Mouse (Mus musculus) CH12.LX (cell line): ENCODE measurements around the gene Cask. TPM values are rescaled to one million over a fixed set of nuclear protein-coding genes. Genes with fewer than 3 reads are reported as not detected.
A peak's percentile ranks its signal among the peaks of the same experiment; 100 is the strongest.

Source experiments
- DNase-seq: peaks from one replicate; pipeline ENCODE4 v3.0.0-alpha.2; 2013; ENCODE audit errors: extremely low read depth
- H3K27ac ChIP-seq: 2 replicates; pipeline ENCODE4 v1.5.1; 2012; ENCODE audit warnings: low read depth, mild to moderate bottlenecking, control low read depth, moderate library complexity; ENCODE audit not compliant: insufficient read depth
- H3K27me3 ChIP-seq: replicated peaks from 2 replicates; pipeline ENCODE3; 2012; ENCODE audit warnings: inconsistent platforms
- H3K36me3 ChIP-seq, 2 experiments: replicated peaks in 1 of 2; 2 replicates each; pipeline versions ENCODE3 to v1.6.1; 2012; ENCODE audit warnings: inconsistent platforms in 1 of 2, low read length in 1 of 2, mild to moderate bottlenecking in 1 of 2, mixed read lengths in 1 of 2, moderate library complexity in 1 of 2; ENCODE audit not compliant: control insufficient read depth in 1 of 2, insufficient read depth in 1 of 2
- H3K4me1 ChIP-seq, 2 experiments: 2 replicates each; pipeline ENCODE4 v1.6.1; 2012; ENCODE audit warnings: inconsistent platforms in 1 of 2, moderate library complexity in 1 of 2; ENCODE audit not compliant: insufficient read depth in 2 of 2, control insufficient read depth in 1 of 2
- H3K4me2 ChIP-seq: 2 replicates; pipeline ENCODE4 v1.6.1; 2012; ENCODE audit warnings: low read depth, mild to moderate bottlenecking, control low read depth; ENCODE audit not compliant: poor library complexity, insufficient read depth, severe bottlenecking
- H3K4me3 ChIP-seq, 3 experiments: fragments of 150-350 bp in 1 of 3; sonication (generic) in 1 of 3; replicated peaks in 1 of 3; 2 replicates each; pipeline versions ENCODE3 to v1.5.1; 2011 to 2012; ENCODE audit warnings: low read depth in 2 of 3, low read length in 2 of 3, mild to moderate bottlenecking in 2 of 3, moderate library complexity in 2 of 3, control low read depth in 1 of 3, improper control_type of control experiment in 1 of 3, inconsistent platforms in 1 of 3, mixed read lengths in 1 of 3; ENCODE audit not compliant: poor library complexity in 1 of 3
- H3K79me2 ChIP-seq: replicated peaks from 2 replicates; pipeline ENCODE4 v1.6.1; 2012; ENCODE audit warnings: mild to moderate bottlenecking, moderate library complexity; ENCODE audit not compliant: control insufficient read depth, poor library complexity, insufficient read depth, severe bottlenecking; ENCODE audit errors: extremely low read depth
- H3K9ac ChIP-seq: 2 replicates; pipeline ENCODE4 v1.6.1; 2012; ENCODE audit warnings: low read depth, mild to moderate bottlenecking, control low read depth, moderate library complexity; ENCODE audit not compliant: insufficient read depth
- H3K9me3 ChIP-seq: replicated peaks from 2 replicates; pipeline ENCODE3; 2012; ENCODE audit warnings: low read length, inconsistent platforms, mixed read lengths
- BHLHE40 ChIP-seq: IDR thresholded peaks from 2 replicates; pipeline ENCODE4 v1.6.1; 2011; ENCODE audit warnings: mild to moderate bottlenecking, low read depth, low read length, improper control_type of control experiment
- CHD2 ChIP-seq: IDR thresholded peaks from 2 replicates; pipeline ENCODE4 v1.6.1; 2011; ENCODE audit warnings: low read length, improper control_type of control experiment
- CTCF ChIP-seq, 2 experiments: IDR thresholded peaks in 1 of 2; conservative IDR thresholded peaks in 1 of 2; 2 replicates each; pipeline ENCODE4 v1.5.1; 2011 to 2012; ENCODE audit warnings: low read depth in 2 of 2, low read length in 2 of 2, improper control_type of control experiment in 1 of 2, inconsistent platforms in 1 of 2, mild to moderate bottlenecking in 1 of 2, moderate library complexity in 1 of 2
- E2F4 ChIP-seq: IDR thresholded peaks from 2 replicates; pipeline ENCODE4 v1.6.1; 2011; ENCODE audit warnings: low read depth, low read length, improper control_type of control experiment; ENCODE audit not compliant: insufficient replicate concordance
- EP300 ChIP-seq: IDR thresholded peaks from 2 replicates; pipeline ENCODE4 v1.6.1; 2011; ENCODE audit warnings: low read length, improper control_type of control experiment
- GABPA ChIP-seq: IDR thresholded peaks from 2 replicates; pipeline ENCODE4 v1.6.1; 2012; ENCODE audit warnings: low read depth, low read length, improper control_type of control experiment, inconsistent platforms; ENCODE audit not compliant: insufficient replicate concordance
- HCFC1 ChIP-seq: IDR thresholded peaks from 2 replicates; pipeline ENCODE4 v1.6.1; 2012; ENCODE audit warnings: low read depth, mild to moderate bottlenecking, inconsistent platforms, low read length, improper control_type of control experiment
- IRF4 ChIP-seq: IDR thresholded peaks from 2 replicates; pipeline ENCODE4 v1.6.1; 2014; ENCODE audit warnings: low read depth, mild to moderate bottlenecking, inconsistent platforms, low read length, improper control_type of control experiment
- JUN ChIP-seq: IDR thresholded peaks from 2 replicates; pipeline ENCODE4 v1.6.1; 2011; ENCODE audit warnings: low read depth, mild to moderate bottlenecking, low read length, improper control_type of control experiment, moderate library complexity; ENCODE audit not compliant: insufficient read depth
- JUND ChIP-seq: conservative IDR thresholded peaks from 2 replicates; pipeline ENCODE4 v1.6.1; 2011; ENCODE audit warnings: low read depth, low read length, improper control_type of control experiment
- MEF2A ChIP-seq: IDR thresholded peaks from 2 replicates; pipeline ENCODE4 v1.6.1; 2014; ENCODE audit warnings: low read depth, mild to moderate bottlenecking, inconsistent platforms, low read length, improper control_type of control experiment, borderline replicate concordance
- MYC ChIP-seq: IDR thresholded peaks from 2 replicates; pipeline ENCODE4 v1.6.1; 2011; ENCODE audit warnings: low read depth, mild to moderate bottlenecking, improper control_type of control experiment, low read length
- NELFE ChIP-seq: IDR thresholded peaks from 2 replicates; pipeline ENCODE4 v1.6.1; 2011; ENCODE audit warnings: low read depth, low read length, improper control_type of control experiment
- PAX5 ChIP-seq: IDR thresholded peaks from 2 replicates; pipeline ENCODE4 v1.6.1; 2012; ENCODE audit warnings: low read length, inconsistent platforms, mixed read lengths
- POLR2A ChIP-seq: IDR thresholded peaks from 2 replicates; pipeline ENCODE4 v1.6.1; 2011; ENCODE audit warnings: low read depth, mild to moderate bottlenecking, improper control_type of control experiment, low read length
- POLR2AphosphoS2 ChIP-seq: IDR thresholded peaks from 2 replicates; pipeline ENCODE4 v1.6.1; 2011; ENCODE audit warnings: low read depth, low read length, improper control_type of control experiment
- RAD21 ChIP-seq: IDR thresholded peaks from 2 replicates; pipeline ENCODE4 v1.6.1; 2011; ENCODE audit warnings: low read depth, mild to moderate bottlenecking, low read length, improper control_type of control experiment, moderate library complexity
- RCOR1 ChIP-seq: conservative IDR thresholded peaks from 2 replicates; pipeline ENCODE4 v1.6.1; 2012; ENCODE audit warnings: low read depth, mild to moderate bottlenecking, inconsistent platforms, low read length, improper control_type of control experiment
- TCF12 ChIP-seq: IDR thresholded peaks from 2 replicates; pipeline ENCODE4 v1.6.1; 2014; ENCODE audit warnings: low read depth, mild to moderate bottlenecking, inconsistent platforms, low read length, improper control_type of control experiment
- UBTF ChIP-seq: IDR thresholded peaks from 2 replicates; pipeline ENCODE4 v1.6.1; 2012; ENCODE audit warnings: low read depth, mild to moderate bottlenecking, inconsistent platforms, low read length, improper control_type of control experiment, moderate library complexity
- USF1 ChIP-seq: IDR thresholded peaks from 2 replicates; pipeline ENCODE4 v1.6.1; 2014; ENCODE audit warnings: low read depth, mild to moderate bottlenecking, inconsistent platforms, low read length, improper control_type of control experiment
- ZC3H11A ChIP-seq: IDR thresholded peaks from 2 replicates; pipeline ENCODE4 v1.6.1; 2012; ENCODE audit warnings: low read depth, mild to moderate bottlenecking, inconsistent platforms, low read length, improper control_type of control experiment
- ZMIZ1 ChIP-seq: IDR thresholded peaks from 2 replicates; pipeline ENCODE4 v1.6.1; 2012; ENCODE audit warnings: low read depth, mild to moderate bottlenecking, inconsistent platforms, low read length, improper control_type of control experiment
- ZNF384 ChIP-seq: IDR thresholded peaks from 2 replicates; pipeline ENCODE4 v1.6.1; 2012; ENCODE audit warnings: low read depth, low read length, improper control_type of control experiment, inconsistent platforms
- dilution Hi-C: fragments of 300-500 bp; cut with MboI; formaldehyde crosslinking; loops from 2 replicates; pipeline ENCODE4 v1.14.3; 2020; ENCODE audit warnings: low sequenced_read_pairs; ENCODE audit not compliant: extremely low pct_unique_long_range_greater_than_20kb, extremely low pct_ligation_motif_present
- in situ Hi-C: fragments of 300-500 bp; cut with MboI; formaldehyde crosslinking; loops from 3 replicates; pipeline ENCODE4 v1.14.3; 2019; ENCODE audit warnings: low sequenced_read_pairs, low pct_ligation_motif_present, low pct_unique_long_range_greater_than_20kb, mixed read lengths
- polyA plus RNA-seq: library from polyadenylated mRNA; unstranded; fragments of >175 nt; gene quantifications from 2 replicates; pipeline ENCODE4 v1.2.1, GENCODE M21; 2012; ENCODE audit warnings: low read depth; ENCODE audit not compliant: insufficient read length
- total RNA-seq, 2 experiments: library from RNA; depleted of rRNA; stranded (reverse); fragments of 300-350 nt in 1 of 2; fragments of >200 nt in 1 of 2; gene quantifications; 2 replicates each; pipeline ENCODE4 v1.2.3; 2012 to 2014

The Cask gene
- total and polyA plus RNA-seq, 3 experiments: 0.40 to 5.0 (median 0.49) TPM

- dilution Hi-C loops: no loop called here
- DNase-seq: no peak
- H3K36me3 ChIP-seq: no peaks in the 10 kb centered on the region
- H3K4me2 ChIP-seq: no peak overlapping the region
- no peak overlapping the region for H3K4me3 ChIP-seq
- H3K4me1 ChIP-seq: peaks cover 0 to 3% of the 10 kb centered on the region in 2 experiments; a peak in 1 of 4 replicates
- H3K27ac ChIP-seq: no peak overlapping the region
- no peaks in the 10 kb centered on the region for H3K27me3 ChIP-seq
- no peaks in the 10 kb centered on the region for H3K79me2 ChIP-seq
- in situ Hi-C loops: no loop called here
- H3K9me3 ChIP-seq: no peaks in the 10 kb centered on the region
- no peak for TF ChIP-seq BHLHE40
- TF ChIP-seq NELFE: no peak
- TF ChIP-seq POLR2AphosphoS2: no peak
- no peak overlapping the region for H3K9ac ChIP-seq
Measured at GRCm38 (mm10) chrX:13681748-13682147, 169.4 kb downstream of the Cask start.

GRCm38 (mm10) chrX:13673001-13673400, 178.2 kb downstream of the Cask start:
- no peak overlapping the region for H3K9ac ChIP-seq
- no peaks in the 10 kb centered on the region for H3K36me3 ChIP-seq
- dilution Hi-C loops (no loop called here), in situ Hi-C loops (loop anchor here (25.0 kb wide), 1 partner anchor 436 kb away; no protein-coding TSS in a partner anchor)
- no peak for TF ChIP-seq HCFC1
- 0 out of 2 replicates have a peak, but pooled peaks have one; percentile 69 for TF ChIP-seq RCOR1
- peak; percentile 67; the same call in 1 of the 2 replicates for TF ChIP-seq CHD2
- TF ChIP-seq UBTF: no peak
- peak; percentile 62; the same call in 1 of the 2 replicates for TF ChIP-seq EP300
- no peak for TF ChIP-seq ZMIZ1
- no peak for TF ChIP-seq USF1
- TF ChIP-seq IRF4: peak; percentile 32; the same call in 1 of the 2 replicates
- 0 out of 2 replicates have a peak, but pooled peaks have one; percentile 13 for TF ChIP-seq TCF12
- H3K4me2 ChIP-seq: peak overlapping the region; percentile 21; the same call in 1 of the 2 replicates
- H3K9me3 ChIP-seq: no peaks in the 10 kb centered on the region
- peaks cover 0 to 26% of the 10 kb centered on the region in 2 experiments; a peak in 3 of 4 replicates for H3K4me1 ChIP-seq
- no peaks in the 10 kb centered on the region for H3K79me2 ChIP-seq
- DNase-seq: peak; percentile 54
- no peaks in the 10 kb centered on the region for H3K27me3 ChIP-seq
- no peak overlapping the region for H3K4me3 ChIP-seq
- peak overlapping the region; percentile 55 for H3K27ac ChIP-seq

- Histone ChIP-seq H3K27ac (peak overlapping the region; percentile 90), H3K36me3 (no peaks in the 10 kb centered on the region), H3K4me2 (no peak overlapping the region; the same call in 1 of the 2 replicates), H3K4me3 (no peak overlapping the region), H3K9ac (no peak overlapping the region), H3K4me1 (peaks cover 0 to 26% of the 10 kb centered on the region in 2 experiments; a peak in 2 of 4 replicates), H3K79me2 (no peaks in the 10 kb centered on the region), H3K9me3 (no peaks in the 10 kb centered on the region), H3K27me3 (no peaks in the 10 kb centered on the region)
- peak; percentile 79 for DNase-seq
- dilution Hi-C loops: no loop called here
- in situ Hi-C loops: loop anchor here (25.0 kb wide), 1 partner anchor 433 kb away; no protein-coding TSS in a partner anchor
- TF ChIP-seq ZC3H11A: no peak
- no peak; the same call in 1 of the 2 replicates for TF ChIP-seq RCOR1
- 0 out of 2 replicates have a peak, but pooled peaks have one; percentile 22 for TF ChIP-seq JUND
- no peak for TF ChIP-seq E2F4
- no peak; the same call in 1 of the 2 replicates for TF ChIP-seq MYC
- TF ChIP-seq IRF4: peak; percentile 87
- TF ChIP-seq PAX5: no peak
- no peak for TF ChIP-seq JUN
- TF ChIP-seq USF1: no peak
- TF ChIP-seq NELFE: no peak; the same call in 1 of the 2 replicates
- TF ChIP-seq CHD2: 0 out of 2 replicates have a peak, but pooled peaks have one; percentile 44
- no peak for TF ChIP-seq HCFC1
- no peak for TF ChIP-seq GABPA
- 0 out of 2 replicates have a peak, but pooled peaks have one; percentile 28 for TF ChIP-seq MEF2A
- TF ChIP-seq TCF12: peak; percentile 63; the same call in 1 of the 2 replicates
- no peak; the same call in 1 of the 2 replicates for TF ChIP-seq RAD21
- TF ChIP-seq POLR2A: no peak
- TF ChIP-seq CTCF (conservative IDR thresholded peaks at IDR 0.05 in 1 of 2, IDR thresholded peaks at IDR 0.05 in 1 of 2; ENCODE audit: low read depth in 2 of 2, low read length in 2 of 2): no peak
- TF ChIP-seq ZNF384: 0 out of 2 replicates have a peak, but pooled peaks have one; percentile 30
Measured at GRCm38 (mm10) chrX:13670342-13670741, 180.8 kb downstream of the Cask start.
